Mouse (Mus musculus) right cerebral cortex, postnatal 36 days (tissue): ENCODE data around the gene Cysrt1.

Source experiments
- DNase-seq, 2 experiments: peaks; one replicate each; pipeline ENCODE4 v3.0.0; 2022; ENCODE audit warnings: low spot score in 2 of 2, mixed read lengths in 1 of 2

The Cysrt1 gene

DNA sequence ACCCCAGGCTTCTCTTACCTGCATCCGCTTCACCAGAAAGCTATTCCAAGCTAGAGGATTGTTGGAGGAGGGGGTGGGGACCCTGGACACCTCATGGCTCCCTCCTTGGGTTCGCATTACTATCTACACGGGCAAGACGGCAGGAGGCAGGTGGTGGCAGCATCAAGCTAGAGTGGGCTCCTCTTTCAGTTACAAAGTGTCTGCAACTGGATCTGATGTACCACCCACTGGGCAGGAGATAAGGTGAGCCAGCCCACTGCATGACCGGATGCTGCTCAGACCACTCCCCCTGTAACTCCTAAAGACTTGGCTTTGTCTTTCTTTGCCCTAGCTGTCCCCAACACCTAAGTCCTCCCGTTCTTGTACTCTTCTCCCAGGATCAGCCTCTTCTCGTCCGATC lies 5.6 kb downstream of the Cysrt1 start, which contains the start of gene Rnf224:
Rnf224 (minus strand) TSS at position 174 of the 400 bp plus-strand sequence.
- no peak for DNase-seq

GRCm38 (mm10) chr2:25234551-25235220 lies 7.6 kb downstream of the Cysrt1 start:
- DNase-seq = no peak

GRCm38 (mm10) chr2:25234050-25234449 lies 8.2 kb downstream of the Cysrt1 start, which contains the start of gene Slc34a3:
TSS of gene Slc34a3 (minus strand) at chr2:25234364.
- DNase-seq = no peak

DNA sequence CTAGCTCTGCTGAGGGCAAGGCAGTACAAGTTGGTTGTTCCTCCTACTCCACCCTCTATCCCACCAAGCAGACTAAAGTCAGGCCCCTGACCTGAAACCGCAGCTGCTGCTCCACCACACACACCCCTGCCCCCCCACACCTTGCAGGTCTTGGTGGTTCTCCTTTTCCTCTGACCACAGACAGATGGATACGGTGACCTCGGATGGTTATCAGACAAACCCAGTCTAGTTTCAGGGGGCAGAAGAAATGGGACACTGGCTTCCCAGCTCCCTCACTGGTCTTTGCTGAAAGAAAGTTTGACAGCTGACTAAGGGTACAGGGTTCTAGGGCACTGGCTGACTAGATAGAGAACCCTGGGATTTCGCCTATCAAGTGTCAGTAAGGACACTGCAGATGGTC lies 8.8 kb downstream of the Cysrt1 start:
- no peak for DNase-seq

GRCm38 (mm10) chr2:25231038-25231437 lies 11.2 kb downstream of the Cysrt1 start:
- no peak for DNase-seq

GRCm38 (mm10) chr2:25230581-25230980 lies 11.7 kb downstream of the Cysrt1 start:
- DNase-seq = no peak

DNA sequence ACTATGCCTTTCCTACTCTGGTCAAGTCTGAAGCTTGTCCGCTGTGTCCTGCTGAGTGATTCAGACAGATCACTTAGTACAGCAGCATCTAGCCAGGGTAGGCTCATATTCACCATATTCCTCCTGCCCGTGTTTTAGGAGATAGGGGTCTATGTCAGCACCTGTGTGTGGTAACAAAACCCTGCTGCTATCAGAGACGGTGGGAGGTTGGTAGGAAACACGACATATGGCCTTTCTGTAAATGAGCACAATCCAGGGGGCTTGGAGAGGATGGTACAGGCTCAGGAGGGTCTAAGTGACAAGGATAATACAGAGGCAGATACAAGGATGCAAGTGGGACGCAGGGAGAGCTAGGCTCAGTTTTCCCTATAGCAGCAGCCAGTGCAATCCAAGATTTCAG lies 12.7 kb downstream of the Cysrt1 start:
- DNase-seq = no peak

- no peak for DNase-seq
Observed at GRCm38 (mm10) chr2:25228995-25229530, 13.2 kb downstream of the Cysrt1 start.

- peak; percentile 77 to 79 for DNase-seq
Observed at GRCm38 (mm10) chr2:25228431-25228889, 13.8 kb downstream of the Cysrt1 start.

DNA sequence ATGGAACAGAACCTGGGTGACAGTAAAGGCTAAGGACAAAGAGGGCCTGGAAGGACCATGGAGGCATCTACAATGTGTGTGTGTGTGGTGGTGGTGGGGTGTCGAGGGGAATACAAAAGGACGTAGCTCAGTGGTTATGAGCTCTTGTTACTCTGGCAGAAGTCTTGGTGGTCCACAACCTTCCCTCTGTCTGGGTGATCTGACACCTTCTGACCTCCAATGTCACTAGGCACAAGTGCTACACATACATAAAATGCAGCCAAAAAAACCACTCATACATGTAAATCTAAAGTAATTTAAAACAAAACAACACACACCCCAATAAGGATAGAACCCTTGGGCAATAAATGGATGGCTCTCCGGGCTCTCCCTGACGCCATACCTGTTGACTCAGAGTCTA lies 14.8 kb downstream of the Cysrt1 start:
- no peak for DNase-seq

GRCm38 (mm10) chr2:25226864-25227263 lies 15.4 kb downstream of the Cysrt1 start:
- peak in 1 of 2 experiments; percentile 43 for DNase-seq

- no peak for DNase-seq
Observed at GRCm38 (mm10) chr2:25225811-25226379, 16.4 kb downstream of the Cysrt1 start.

GRCm38 (mm10) chr2:25224766-25225752 lies 17.2 kb downstream of the Cysrt1 start:
- DNase-seq = peak; percentile 99 to 100

- no peak for DNase-seq
Observed at GRCm38 (mm10) chr2:25224492-25224765, 17.8 kb downstream of the Cysrt1 start, which contains the start of gene Tubb4b. TSS of gene Tubb4b (minus strand) at chr2:25224702.

GRCm38 (mm10) chr2:25223681-25224491 lies 18.4 kb downstream of the Cysrt1 start:
- DNase-seq = peak; percentile 70 to 74

GRCm38 (mm10) chr2:25221331-25221772 lies 20.9 kb downstream of the Cysrt1 start:
- DNase-seq = no peak

DNA sequence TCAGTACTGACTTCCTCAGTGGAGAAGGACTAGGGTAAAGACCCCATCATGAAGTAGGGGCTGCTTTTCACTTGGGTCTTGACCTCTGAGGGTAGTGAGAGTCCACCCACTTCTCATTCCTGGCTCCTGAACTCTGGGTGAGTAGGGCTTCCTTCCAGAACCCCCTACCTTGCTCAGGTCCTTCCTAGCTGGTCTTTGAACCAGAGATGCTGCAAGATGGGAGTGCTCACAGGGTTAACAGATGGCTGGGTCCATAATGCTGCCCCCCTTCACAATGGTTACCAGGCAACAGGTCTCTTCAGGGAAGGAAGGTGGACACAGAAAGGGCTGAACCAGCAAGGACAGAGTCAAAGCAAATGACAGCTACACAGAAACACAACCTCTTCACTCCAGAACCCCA lies 23.8 kb downstream of the Cysrt1 start, which contains the start of gene Fam166a:
Fam166a (plus strand) TSS at position 301 of the 400 bp plus-strand sequence.
- DNase-seq = no peak

GRCm38 (mm10) chr2:25217666-25218065 lies 24.6 kb downstream of the Cysrt1 start:
- DNase-seq = no peak

DNA sequence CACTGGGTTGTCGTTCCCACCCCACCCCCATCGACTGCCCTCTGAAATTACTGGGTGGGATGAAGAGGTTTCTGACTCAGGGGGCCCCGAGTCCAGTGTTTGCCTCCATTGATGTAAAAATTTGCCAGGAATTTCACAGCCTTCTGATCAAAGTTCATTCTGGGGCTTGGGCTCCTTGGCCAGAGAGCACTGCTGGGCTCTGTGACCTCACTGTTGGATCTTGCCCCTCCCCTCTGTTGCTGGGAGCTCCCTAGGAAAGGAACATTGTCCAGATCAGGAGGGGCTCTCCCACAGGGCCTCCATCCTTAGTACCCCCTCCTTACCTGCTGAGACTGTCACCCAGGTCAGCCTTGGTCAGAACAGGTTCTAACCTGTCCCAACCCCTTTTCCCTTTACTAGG lies 27.8 kb downstream of the Cysrt1 start, which contains the start of gene Stpg3:
Stpg3 (minus strand) TSS at position 194 of the 400 bp plus-strand sequence.
- DNase-seq = no peak

GRCm38 (mm10) chr2:25213266-25213865 lies 28.9 kb downstream of the Cysrt1 start:
- DNase-seq = no peak
